Mouse (Mus musculus) G1E (cell line): ENCODE measurements at regions not wholly inside any gene's neighbourhood (a gene's known extent, or its start where the extent isn't known, plus 50 kb on each side); places are given as distances from the start of the nearest gene placed in this dataset.

Experiments
- ATAC-seq: 2 replicates; pipeline ENCODE4 v1.8.0; 2016; ENCODE audit warnings: mild to moderate bottlenecking; ENCODE audit not compliant: insufficient number of reproducible peaks, poor library complexity, low FRiP score, severe bottlenecking; ENCODE audit errors: extremely low read depth
- DNase-seq: peaks from one replicate; pipeline ENCODE4 v3.0.0; 2012; ENCODE audit warnings: low spot score
- H3K27me3 ChIP-seq: 2 replicates; pipeline ENCODE4 v1.6.1; 2012; ENCODE audit warnings: mild to moderate bottlenecking, low read length, inconsistent platforms; ENCODE audit not compliant: insufficient read depth
- H3K36me3 ChIP-seq: replicated peaks from 2 replicates; pipeline ENCODE3; 2012; ENCODE audit warnings: mild to moderate bottlenecking, inconsistent platforms
- H3K4me1 ChIP-seq: 2 replicates; pipeline ENCODE4 v1.6.1; 2012; ENCODE audit warnings: low read depth, low read length, inconsistent platforms, mixed read lengths; ENCODE audit not compliant: insufficient read depth
- H3K4me3 ChIP-seq: 2 replicates; pipeline ENCODE4 v1.5.1; 2012; ENCODE audit warnings: low read depth, mild to moderate bottlenecking, inconsistent platforms, low read length, moderate library complexity, mixed read lengths
- H3K9me3 ChIP-seq: replicated peaks from 2 replicates; pipeline ENCODE4 v1.6.1; 2012; ENCODE audit warnings: inconsistent platforms
- CTCF ChIP-seq: IDR thresholded peaks from 2 replicates; pipeline ENCODE4 v1.5.1; 2012; ENCODE audit warnings: low read depth, low read length, inconsistent platforms, mixed read lengths
- GATA1 ChIP-seq: IDR thresholded peaks from 2 replicates; pipeline ENCODE4 v1.6.1; 2012; ENCODE audit warnings: borderline replicate concordance, low read length, inconsistent platforms, mixed read lengths
- GATA2 ChIP-seq: IDR thresholded peaks from 2 replicates; pipeline ENCODE4 v1.6.1; 2012; ENCODE audit warnings: low read depth, low read length, inconsistent platforms, borderline replicate concordance
- POLR2AphosphoS5 ChIP-seq: IDR thresholded peaks from 2 replicates; pipeline ENCODE4 v1.6.1; 2012; ENCODE audit warnings: low read depth, low read length, inconsistent platforms; ENCODE audit not compliant: insufficient replicate concordance
- TAL1 ChIP-seq: conservative IDR thresholded peaks from 2 replicates; pipeline ENCODE4 v1.6.1; 2012; ENCODE audit warnings: low read depth, low read length, inconsistent platforms, mixed read lengths

- Histone ChIP-seq H3K4me1 (no peaks in the 10 kb centered on the region), H3K9me3 (no peaks in the 10 kb centered on the region), H3K4me3 (no peak overlapping the region), H3K36me3 (no peaks in the 10 kb centered on the region), H3K27me3 (no peaks in the 10 kb centered on the region)
- ATAC-seq (no peak), DNase-seq (no peak)
- no peak for TF ChIP-seq GATA2
- no peak for TF ChIP-seq TAL1
- no peak for TF ChIP-seq GATA1
- no peak for TF ChIP-seq POLR2AphosphoS5
- TF ChIP-seq CTCF, result no peak
Observed at GRCm38 (mm10) chr5:29929381-29929780, 83.5 kb upstream of the Il6 start.

- no peak for TF ChIP-seq GATA2
- TF ChIP-seq CTCF, result no peak
- no peak for TF ChIP-seq TAL1
- no peak for TF ChIP-seq GATA1
- no peak for TF ChIP-seq POLR2AphosphoS5
- ATAC-seq (no peak), DNase-seq (no peak)
- no peaks in the 10 kb centered on the region for H3K4me1 ChIP-seq
- H3K9me3 ChIP-seq, result no peaks in the 10 kb centered on the region
- H3K27me3 ChIP-seq, result no peaks in the 10 kb centered on the region; the same call in 1 of the 2 replicates
- no peaks in the 10 kb centered on the region for H3K36me3 ChIP-seq
- H3K4me3 ChIP-seq, result no peak overlapping the region
Observed at GRCm38 (mm10) chr5:29947225-29947624, 65.7 kb upstream of the Il6 start.

GRCm38 (mm10) chr5:29948161-29948560, 64.8 kb upstream of the Il6 start:
- no peaks in the 10 kb centered on the region for H3K36me3 ChIP-seq
- ATAC-seq (no peak), DNase-seq (no peak)
- peaks cover 5% of the 10 kb centered on the region; the same call in 1 of the 2 replicates for H3K27me3 ChIP-seq
- no peaks in the 10 kb centered on the region for H3K9me3 ChIP-seq
- H3K4me1 ChIP-seq, result no peaks in the 10 kb centered on the region
- H3K4me3 ChIP-seq, result no peak overlapping the region
- no peak for TF ChIP-seq TAL1
- TF ChIP-seq GATA1, result no peak
- TF ChIP-seq CTCF, result no peak
- TF ChIP-seq GATA2, result no peak
- no peak for TF ChIP-seq POLR2AphosphoS5

- no peak overlapping the region for H3K4me3 ChIP-seq
- no peaks in the 10 kb centered on the region for H3K9me3 ChIP-seq
- peaks cover 13% of the 10 kb centered on the region for H3K27me3 ChIP-seq
- ATAC-seq, result no peak
- no peaks in the 10 kb centered on the region for H3K36me3 ChIP-seq
- no peak for DNase-seq
- no peaks in the 10 kb centered on the region for H3K4me1 ChIP-seq
- TF ChIP-seq CTCF (no peak), GATA1 (no peak), POLR2AphosphoS5 (no peak)
Observed at GRCm38 (mm10) chr5:29950456-29951170, 62.3 kb upstream of the Il6 start.

GRCm38 (mm10) chr5:29951381-29952350, 61.2 kb upstream of the Il6 start:
- ATAC-seq (no peak), DNase-seq (no peak)
- Histone ChIP-seq H3K4me1 (no peaks in the 10 kb centered on the region), H3K9me3 (no peaks in the 10 kb centered on the region), H3K27me3 (peaks cover 19% of the 10 kb centered on the region), H3K36me3 (no peaks in the 10 kb centered on the region), H3K4me3 (no peak overlapping the region)
- TF ChIP-seq CTCF (no peak), TAL1 (no peak), GATA1 (no peak), GATA2 (no peak), POLR2AphosphoS5 (no peak)
